Mouse (Mus musculus): ENCODE measurements around the gene Des.

The Des gene

GRCm38 (mm10) chr1:75382356-75383071 is 22.4 kb downstream of the Des start:
- no peak for ATAC-seq (ENCODE audit: low TSS enrichment)

DNA sequence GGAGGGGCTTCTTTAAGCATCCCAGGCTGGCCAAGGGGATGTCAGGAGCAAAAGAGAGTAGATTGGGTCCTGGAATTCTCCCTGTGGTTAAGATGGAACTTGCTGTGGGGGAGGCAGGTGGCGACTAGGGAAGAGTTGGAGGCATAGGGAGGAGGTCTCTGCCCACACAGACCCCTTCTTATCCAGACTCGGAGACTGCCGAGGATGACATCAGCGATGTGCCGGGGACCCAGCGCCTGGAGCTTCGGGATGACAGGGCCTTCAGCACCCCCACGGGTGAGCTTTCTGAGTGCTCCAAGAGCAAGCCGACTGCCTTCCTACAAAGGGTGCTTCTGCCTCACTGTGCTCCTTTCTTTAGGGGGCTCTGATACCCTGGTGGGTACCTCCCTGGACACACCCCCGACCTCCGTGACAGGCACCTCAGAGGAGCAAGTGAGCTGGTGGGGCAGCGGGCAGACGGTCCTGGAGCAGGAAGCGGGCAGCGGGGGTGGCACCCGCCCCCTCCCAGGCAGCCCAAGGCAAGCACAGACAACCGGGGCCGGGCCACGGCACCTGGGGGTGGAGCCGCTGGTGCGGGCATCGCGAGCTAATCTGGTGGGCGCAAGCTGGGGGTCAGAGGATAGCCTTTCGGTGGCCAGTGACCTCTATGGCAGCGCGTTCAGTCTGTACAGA is 24.5 kb downstream of the Des start:
- ATAC-seq (ENCODE audit: low TSS enrichment): peak; percentile 21; the same call in 1 of the 2 replicates

DNA sequence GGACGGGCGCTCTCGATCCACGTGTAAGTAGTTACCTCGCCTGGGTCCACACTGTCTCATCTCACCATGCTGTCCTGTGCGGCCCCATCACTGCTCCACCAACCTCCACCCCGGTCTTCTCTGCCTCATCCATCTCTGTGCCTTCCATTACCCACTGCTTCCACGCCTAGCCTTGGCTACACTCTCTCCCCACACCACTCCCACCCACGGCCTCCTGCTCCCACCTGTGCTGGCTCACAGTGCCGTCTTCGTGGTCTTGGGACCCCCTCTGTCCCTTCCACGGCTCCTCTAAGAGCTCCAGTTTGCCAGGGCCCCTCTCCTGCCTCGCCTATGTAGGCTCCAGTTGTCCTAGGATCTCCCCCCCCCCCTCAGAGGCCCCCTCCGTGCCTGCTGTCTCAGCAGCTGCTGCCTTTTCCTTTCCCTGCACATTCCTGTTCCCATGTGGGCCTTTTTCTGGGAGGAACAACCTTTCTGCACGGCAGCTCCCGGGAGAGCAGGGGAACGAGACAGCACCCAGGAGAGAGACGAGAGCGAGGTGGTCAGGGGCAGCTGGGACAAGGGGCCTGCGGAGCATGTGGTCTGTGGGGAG is 25.1 kb downstream of the Des start:
- peak; percentile 14; the same call in 1 of the 2 replicates for ATAC-seq (ENCODE audit: low TSS enrichment)

- peak; percentile 20; the same call in 1 of the 2 replicates for ATAC-seq (ENCODE audit: low TSS enrichment)
Observed at GRCm38 (mm10) chr1:75386149-75386548, 26.0 kb downstream of the Des start.

DNA sequence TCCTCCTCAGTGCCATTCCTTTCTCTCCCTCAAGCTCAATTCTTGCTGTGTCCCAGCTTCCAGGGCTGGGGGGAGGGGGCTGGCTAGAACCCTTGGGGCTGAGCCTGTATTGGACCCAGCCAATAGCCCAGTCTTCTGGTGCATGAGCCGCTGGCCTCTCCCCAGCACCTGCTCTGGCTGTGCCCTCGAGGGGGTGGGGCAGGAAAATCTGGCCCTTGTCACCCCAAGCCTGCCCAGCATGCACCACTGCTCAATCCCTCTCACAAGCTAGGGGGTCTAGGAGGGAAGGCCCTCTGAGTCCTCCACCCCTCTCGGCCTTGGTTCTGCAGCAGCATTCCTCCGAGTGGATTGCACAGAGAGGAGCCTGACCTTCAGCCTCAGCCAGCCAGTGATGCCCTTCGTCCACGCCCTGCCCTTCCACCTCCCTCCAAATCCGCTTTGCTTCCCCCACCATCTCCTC is 27.4 kb downstream of the Des start:
- no peak for ATAC-seq (ENCODE audit: low TSS enrichment)

- no peak for ATAC-seq (ENCODE audit: low TSS enrichment)
Observed at GRCm38 (mm10) chr1:75387929-75388897, 28.1 kb downstream of the Des start.

- no peak for ATAC-seq (ENCODE audit: low TSS enrichment)
Observed at GRCm38 (mm10) chr1:75388898-75389515, 28.9 kb downstream of the Des start.

GRCm38 (mm10) chr1:75393139-75393538 is 33.0 kb downstream of the Des start:
- peak; percentile 62 for ATAC-seq (ENCODE audit: low TSS enrichment)

GRCm38 (mm10) chr1:75393846-75394245 is 33.7 kb downstream of the Des start:
- no peak for ATAC-seq (ENCODE audit: low TSS enrichment)

GRCm38 (mm10) chr1:75398761-75399402 is 38.8 kb downstream of the Des start:
- ATAC-seq (ENCODE audit: low TSS enrichment): peak; percentile 28; the same call in 1 of the 2 replicates

DNA sequence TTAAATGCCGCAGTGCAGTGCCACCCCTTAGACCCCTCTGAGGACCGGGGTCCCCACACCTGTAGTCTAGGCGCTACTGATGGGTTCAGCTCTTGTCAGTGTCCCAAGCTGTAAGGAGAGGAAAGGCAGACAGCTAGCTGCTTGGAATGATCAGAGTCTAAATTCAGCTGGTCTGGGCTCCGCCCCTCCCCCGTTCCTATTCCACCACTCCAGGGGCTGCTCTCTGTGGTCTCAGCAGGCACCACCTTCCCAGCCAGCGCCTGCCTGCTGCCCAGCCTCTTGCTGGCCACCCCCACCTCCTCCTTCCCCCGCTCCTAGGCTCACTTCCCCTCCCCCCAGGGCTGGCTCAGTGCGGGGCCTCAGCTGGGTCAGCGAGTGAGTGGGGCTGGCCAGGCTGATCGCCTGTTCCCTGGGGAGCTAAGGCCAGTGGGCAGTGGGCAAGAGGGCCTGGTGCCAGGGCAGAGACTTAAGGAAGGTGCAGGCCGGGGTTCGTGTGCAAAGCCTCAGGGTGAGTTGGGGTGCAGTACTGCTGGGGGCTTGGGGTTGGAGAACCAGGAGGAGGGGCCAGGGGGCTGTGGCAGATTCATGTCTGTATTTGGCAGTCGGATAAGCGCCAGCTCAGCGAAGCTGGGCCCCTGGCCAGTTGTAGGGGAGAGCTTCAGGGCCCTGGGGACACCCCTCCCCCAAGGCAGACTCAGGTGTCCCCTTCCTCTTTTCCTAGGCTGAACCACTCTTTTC is 39.8 kb downstream of the Des start:
- ATAC-seq (ENCODE audit: low TSS enrichment): peak; percentile 33

- no peak for ATAC-seq (ENCODE audit: low TSS enrichment)
Observed at GRCm38 (mm10) chr1:75400493-75401115, 40.5 kb downstream of the Des start.

- ATAC-seq (ENCODE audit: low TSS enrichment): no peak
Observed at GRCm38 (mm10) chr1:75405547-75405946, 45.4 kb downstream of the Des start.

GRCm38 (mm10) chr1:75406173-75406572 is 46.0 kb downstream of the Des start:
- no peak for ATAC-seq (ENCODE audit: low TSS enrichment)

DNA sequence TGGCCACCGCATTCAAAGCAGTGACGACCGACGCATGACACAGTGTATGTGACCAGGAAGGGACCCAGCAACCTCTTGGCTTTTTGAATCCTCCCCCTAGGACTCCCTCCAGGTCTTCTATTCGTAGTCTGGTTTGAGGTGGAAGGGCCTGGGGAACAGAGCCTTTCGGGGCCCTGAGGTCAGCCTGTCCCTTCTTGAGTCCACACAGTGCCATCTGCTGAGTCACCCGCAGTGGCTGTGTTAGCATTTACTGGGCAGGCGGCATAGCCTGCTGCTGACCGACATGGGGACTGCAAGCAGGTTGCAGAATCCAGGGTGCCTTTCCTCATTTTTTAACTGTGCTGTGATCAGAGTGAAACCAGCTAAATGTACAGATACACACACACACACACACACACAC is 46.9 kb downstream of the Des start:
- ATAC-seq (ENCODE audit: low TSS enrichment): no peak

GRCm38 (mm10) chr1:75408210-75408609 is 48.1 kb downstream of the Des start:
- ATAC-seq (ENCODE audit: low TSS enrichment): 0 out of 2 replicates have a peak, but pooled peaks have one; percentile 48

GRCm38 (mm10) chr1:75409950-75410349 is 49.8 kb downstream of the Des start:
- peak; percentile 10; the same call in 1 of the 2 replicates for ATAC-seq (ENCODE audit: low TSS enrichment)

GRCm38 (mm10) chr1:75412196-75412595 is 52.1 kb downstream of the Des start:
- ATAC-seq (ENCODE audit: low TSS enrichment): no peak

GRCm38 (mm10) chr1:75413749-75414148 is 53.6 kb downstream of the Des start:
- ATAC-seq (ENCODE audit: low TSS enrichment): peak; percentile 42; the same call in 1 of the 2 replicates

All from frontal cortex, adult (tissue).